Mouse (Mus musculus) neural tube, embryonic 14.5 days (tissue): ENCODE data around the gene Tjp1. TPM values are rescaled to one million over a fixed set of nuclear protein-coding genes. Genes with fewer than 3 reads are reported as not detected.

Source experiments
- ATAC-seq: fragments of 200-750 bp; cut with Nextera tagmentation; 2 replicates; pipeline ENCODE4 v1.8.0; 2017; ENCODE audit warnings: low read depth, mild to moderate bottlenecking, moderate TSS enrichment, moderate library complexity
- H3K27ac ChIP-seq: fragments of 300-500 bp; sonication (generic); 2 replicates; pipeline ENCODE4 v1.5.1; 2014; ENCODE audit warnings: low read depth, mild to moderate bottlenecking, control low read depth, low read length, moderate library complexity, mixed read lengths
- H3K27me3 ChIP-seq: fragments of 300-500 bp; sonication (generic); 2 replicates; pipeline ENCODE4 v1.6.1; 2014; ENCODE audit warnings: low read length; ENCODE audit not compliant: control insufficient read depth, insufficient read depth
- H3K36me3 ChIP-seq: fragments of 300-500 bp; sonication (generic); 2 replicates; pipeline ENCODE4 v1.6.1; 2014; ENCODE audit warnings: low read length, mixed read lengths; ENCODE audit not compliant: control insufficient read depth, insufficient read depth
- H3K4me1 ChIP-seq: fragments of 300-500 bp; sonication (generic); 2 replicates; pipeline ENCODE4 v1.6.1; 2014; ENCODE audit warnings: low read length; ENCODE audit not compliant: control insufficient read depth, insufficient read depth
- H3K4me2 ChIP-seq: fragments of 300-500 bp; sonication (generic); 2 replicates; pipeline ENCODE4 v1.6.1; 2014; ENCODE audit warnings: mild to moderate bottlenecking, low read depth, low read length, control low read depth
- H3K4me3 ChIP-seq: fragments of 300-500 bp; sonication (generic); 2 replicates; pipeline ENCODE4 v1.5.1; 2014; ENCODE audit warnings: low read depth, low read length, control low read depth, mixed read lengths
- H3K9ac ChIP-seq: fragments of 300-500 bp; sonication (generic); replicated peaks from 2 replicates; pipeline ENCODE4 v1.6.1; 2014; ENCODE audit warnings: low read depth, mild to moderate bottlenecking, control low read depth, low read length, mixed read lengths
- H3K9me3 ChIP-seq: fragments of 300-500 bp; sonication (generic); 2 replicates; pipeline ENCODE4 v1.6.1; 2016; ENCODE audit warnings: low read length; ENCODE audit not compliant: control insufficient read depth
- WGBS: fragments of 180-500 bp; shearing (Covaris S2); extraction: QIAGEN DNeasy Blood & Tissue Kit; methylation state at CpG from one replicate; pipeline ENCODE4 v1.1.7; 2014; 5-methylcytosine and 5-hydroxymethylcytosine counted together
- polyA plus RNA-seq: library from polyadenylated mRNA; unstranded; fragments of >200 nt; fragmentation: Nextera tagmentation; extraction: Ambion mirVana; gene quantifications from 2 replicates; pipeline ENCODE4 v1.2.1, GENCODE M21; 2014

The Tjp1 gene
- polyA plus RNA-seq, 1 experiment from 2014 or later = 37.0 TPM

- no peak overlapping the region for H3K4me2 ChIP-seq
- WGBS = 74% methylated on average over 2 of the region's 2 CpGs
- no peaks in the 10 kb centered on the region for H3K9me3 ChIP-seq
- no peak overlapping the region for H3K9ac ChIP-seq
- no peak for ATAC-seq
- no peaks in the 10 kb centered on the region for H3K27me3 ChIP-seq
- no peaks in the 10 kb centered on the region for H3K4me1 ChIP-seq
- no peak overlapping the region for H3K27ac ChIP-seq
- H3K4me3 ChIP-seq = no peak overlapping the region
- H3K36me3 ChIP-seq = no peaks in the 10 kb centered on the region
These were observed 71.5 kb downstream of the Tjp1 start for GRCm38 (mm10) chr7:65456031-65456430.

GRCm38 (mm10) chr7:65455208-65455607, 72.4 kb downstream of the Tjp1 start:
- H3K4me1 ChIP-seq = no peaks in the 10 kb centered on the region
- H3K9ac ChIP-seq = no peak overlapping the region
- H3K27ac ChIP-seq = no peak overlapping the region
- ATAC-seq = no peak
- no peaks in the 10 kb centered on the region for H3K27me3 ChIP-seq
- no peak overlapping the region for H3K4me3 ChIP-seq
- no peaks in the 10 kb centered on the region for H3K9me3 ChIP-seq
- 84% methylated on average over 3 of the region's 3 CpGs for WGBS
- no peaks in the 10 kb centered on the region for H3K36me3 ChIP-seq
- no peak overlapping the region for H3K4me2 ChIP-seq

GRCm38 (mm10) chr7:65454269-65454668, 73.3 kb downstream of the Tjp1 start:
- Histone ChIP-seq H3K4me2 (no peak overlapping the region), H3K36me3 (no peaks in the 10 kb centered on the region), H3K27ac (no peak overlapping the region), H3K9me3 (no peaks in the 10 kb centered on the region), H3K4me1 (no peaks in the 10 kb centered on the region), H3K27me3 (no peaks in the 10 kb centered on the region), H3K4me3 (no peak overlapping the region), H3K9ac (no peak overlapping the region)
- no peak for ATAC-seq
- 14% methylated on average over 3 of the region's 3 CpGs for WGBS

GRCm38 (mm10) chr7:65452246-65452645, 75.3 kb downstream of the Tjp1 start:
- Histone ChIP-seq H3K9ac (no peak overlapping the region), H3K4me2 (no peak overlapping the region), H3K27ac (no peak overlapping the region), H3K4me1 (no peaks in the 10 kb centered on the region), H3K9me3 (no peaks in the 10 kb centered on the region), H3K4me3 (no peak overlapping the region), H3K36me3 (no peaks in the 10 kb centered on the region), H3K27me3 (no peaks in the 10 kb centered on the region)
- 75% methylated on average over 3 of the region's 3 CpGs for WGBS
- ATAC-seq = no peak

- peak; percentile 70; the same call in 1 of the 2 replicates for ATAC-seq
- Histone ChIP-seq H3K36me3 (no peaks in the 10 kb centered on the region), H3K4me1 (no peaks in the 10 kb centered on the region), H3K9ac (no peak overlapping the region), H3K9me3 (no peaks in the 10 kb centered on the region), H3K4me2 (no peak overlapping the region), H3K27ac (no peak overlapping the region), H3K4me3 (no peak overlapping the region), H3K27me3 (no peaks in the 10 kb centered on the region)
- WGBS = 16% methylated on average over 5 of the region's 5 CpGs
These were observed 77.4 kb downstream of the Tjp1 start for GRCm38 (mm10) chr7:65450158-65450557.

GRCm38 (mm10) chr7:65441505-65441904, 86.1 kb downstream of the Tjp1 start:
- H3K9ac ChIP-seq = no peak overlapping the region
- H3K4me3 ChIP-seq = no peak overlapping the region
- no peaks in the 10 kb centered on the region for H3K9me3 ChIP-seq
- no peaks in the 10 kb centered on the region for H3K4me1 ChIP-seq
- H3K27ac ChIP-seq = no peak overlapping the region
- ATAC-seq = no peak
- H3K4me2 ChIP-seq = no peak overlapping the region
- H3K36me3 ChIP-seq = no peaks in the 10 kb centered on the region
- no peaks in the 10 kb centered on the region for H3K27me3 ChIP-seq
- 96% methylated on average over 4 of the region's 4 CpGs for WGBS

GRCm38 (mm10) chr7:65439518-65439917, 88.1 kb downstream of the Tjp1 start:
- WGBS = 83% methylated on average over 8 of the region's 8 CpGs

GRCm38 (mm10) chr7:65438146-65438545, 89.4 kb downstream of the Tjp1 start:
- Histone ChIP-seq H3K9ac (no peak overlapping the region), H3K27ac (no peak overlapping the region), H3K9me3 (no peaks in the 10 kb centered on the region), H3K36me3 (no peaks in the 10 kb centered on the region), H3K27me3 (no peaks in the 10 kb centered on the region), H3K4me2 (no peak overlapping the region), H3K4me1 (no peaks in the 10 kb centered on the region), H3K4me3 (no peak overlapping the region)
- 73% methylated on average over 5 of the region's 5 CpGs for WGBS
- ATAC-seq = no peak

More at GRCm38 (mm10) chr7:65439518-65439917, 88.1 kb downstream of the Tjp1 start:
- H3K4me2 ChIP-seq = no peak overlapping the region
- no peak overlapping the region for H3K9ac ChIP-seq
- H3K27me3 ChIP-seq = no peaks in the 10 kb centered on the region
- ATAC-seq = no peak
- no peaks in the 10 kb centered on the region for H3K36me3 ChIP-seq
- H3K4me1 ChIP-seq = no peaks in the 10 kb centered on the region
- no peak overlapping the region for H3K27ac ChIP-seq
- no peak overlapping the region for H3K4me3 ChIP-seq
- no peaks in the 10 kb centered on the region for H3K9me3 ChIP-seq

- Histone ChIP-seq H3K4me1 (no peaks in the 10 kb centered on the region), H3K27ac (no peak overlapping the region), H3K9ac (no peak overlapping the region), H3K9me3 (no peaks in the 10 kb centered on the region), H3K4me2 (no peak overlapping the region), H3K27me3 (no peaks in the 10 kb centered on the region), H3K36me3 (no peaks in the 10 kb centered on the region), H3K4me3 (no peak overlapping the region)
- 80% methylated on average over 3 of the region's 3 CpGs for WGBS
- ATAC-seq = no peak
These were observed 90.7 kb downstream of the Tjp1 start for GRCm38 (mm10) chr7:65436921-65437320.
